Mouse (Mus musculus) adrenal gland, adult (tissue): ENCODE data around the gene D5Ertd579e.
"Not testable (repeated sequence)": the region's sequence is repeated elsewhere in the genome, so short reads cannot be mapped to it uniquely, and the experiment has no call there.

Experiments used
- DNase-seq, 2 experiments: peaks; one replicate each; pipeline ENCODE4 v3.0.0; 2022 to 2023; ENCODE audit warnings: low spot score in 1 of 2; ENCODE audit not compliant: inconsistent age in 2 of 2

Gene D5Ertd579e

DNA sequence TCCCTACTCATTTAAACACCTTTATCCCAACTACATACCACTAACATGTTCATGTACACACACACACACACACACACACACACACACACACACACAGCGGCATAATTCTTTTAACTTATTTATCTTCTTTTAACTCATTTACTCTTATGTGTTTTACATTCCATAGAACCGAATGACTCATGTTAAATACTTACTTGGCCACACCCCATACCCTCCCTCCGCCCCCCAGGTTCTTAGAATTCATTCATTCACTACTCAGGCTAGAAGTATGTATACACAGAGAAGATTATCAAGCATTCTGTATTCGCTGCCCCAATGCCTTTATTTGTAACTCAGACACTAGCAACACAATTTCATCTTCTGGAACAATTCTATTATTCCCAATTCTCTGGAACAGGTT lies 10.7 kb downstream of the D5Ertd579e start:
- no peak for DNase-seq

DNA sequence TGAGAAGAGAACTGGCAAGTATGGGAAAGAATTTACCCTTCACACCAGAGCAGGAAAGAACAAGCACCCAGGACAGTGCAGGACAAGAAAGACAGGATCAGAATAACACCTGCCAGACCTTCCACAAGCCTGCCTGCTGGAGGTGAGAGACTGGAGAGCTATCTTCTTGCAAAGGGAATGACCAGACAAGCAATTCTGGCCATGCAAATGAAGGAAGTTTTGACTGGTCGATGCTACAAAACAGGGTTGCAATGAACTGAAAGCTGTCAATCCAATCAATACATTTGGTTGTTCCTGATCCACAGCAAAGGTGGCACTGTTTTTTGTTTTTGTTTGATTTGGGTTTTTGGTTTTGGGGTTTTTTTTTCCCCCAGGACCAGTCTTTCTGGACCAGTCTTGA lies 12.2 kb downstream of the D5Ertd579e start:
- no peak for DNase-seq

DNA sequence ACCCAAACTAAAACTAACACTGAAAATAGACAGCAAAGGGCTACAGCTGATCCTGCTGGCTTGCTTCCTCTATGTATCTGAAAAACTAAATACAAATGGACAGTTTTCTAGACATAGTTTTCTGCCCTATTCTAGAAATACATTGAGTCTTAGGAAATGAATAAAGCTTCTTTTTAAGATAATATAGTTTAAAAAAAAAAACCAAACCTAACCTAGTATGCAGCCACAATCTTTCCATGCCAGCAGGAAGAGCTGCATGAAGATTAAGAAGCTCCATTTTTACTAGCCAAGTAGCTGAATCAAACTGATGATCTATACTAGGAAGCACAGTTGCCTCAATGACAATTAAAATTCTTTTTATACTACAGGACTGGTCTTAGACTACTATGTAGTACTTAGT lies 14.6 kb downstream of the D5Ertd579e start:
- DNase-seq, result no peak

DNA sequence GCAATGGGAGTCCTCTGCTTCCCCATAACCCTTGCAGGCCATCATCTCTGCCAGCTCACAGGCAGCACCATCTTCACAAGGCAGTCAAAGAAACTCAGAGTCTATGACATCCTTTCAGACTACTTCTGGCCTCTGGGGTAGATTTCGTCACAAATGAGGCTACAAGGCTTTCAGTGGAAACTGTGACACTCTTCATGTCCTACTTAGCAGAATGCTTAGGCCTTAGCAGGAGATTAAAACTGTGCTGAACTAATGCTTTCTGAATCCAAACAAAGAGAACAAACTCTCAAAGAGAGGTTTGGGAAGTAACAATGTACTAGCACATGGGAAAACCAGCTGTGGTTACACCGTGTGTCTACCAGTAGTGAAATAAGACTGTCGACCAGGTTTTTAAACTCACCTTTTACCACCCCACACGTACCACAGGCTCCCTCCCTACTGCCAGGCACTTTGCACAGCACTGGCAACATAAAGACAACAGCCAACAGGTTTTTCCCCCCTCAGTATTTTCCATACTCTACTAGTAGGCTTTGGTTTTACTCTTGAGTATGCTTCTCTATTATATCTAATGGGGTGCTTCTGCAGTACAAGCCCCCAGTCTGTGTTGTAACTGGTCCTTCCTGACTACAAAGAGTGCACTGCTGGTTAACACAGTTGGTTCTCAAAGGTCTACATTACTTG lies 15.8 kb downstream of the D5Ertd579e start:
- peak in 1 of 2 experiments; percentile 23 for DNase-seq

DNA sequence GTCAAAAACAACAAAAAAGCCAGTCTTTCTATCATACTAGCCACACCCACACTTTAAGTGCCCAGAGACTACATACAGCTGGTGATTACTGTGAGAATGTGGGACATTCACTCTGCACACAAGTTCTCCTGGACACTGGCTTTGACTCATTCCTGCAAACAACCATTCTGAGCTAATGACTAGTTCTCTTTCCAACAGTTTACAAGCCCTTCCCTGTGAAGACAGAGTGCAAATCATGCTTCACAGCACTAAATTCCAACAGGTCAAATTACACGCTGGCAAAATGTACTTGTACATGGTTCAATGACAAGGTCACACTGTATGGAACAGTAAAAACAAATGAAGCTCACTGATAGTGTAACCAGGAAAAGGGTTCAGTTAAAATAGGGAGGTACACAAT lies 17.0 kb downstream of the D5Ertd579e start:
- DNase-seq, result peak in 1 of 2 experiments; percentile 22

DNA sequence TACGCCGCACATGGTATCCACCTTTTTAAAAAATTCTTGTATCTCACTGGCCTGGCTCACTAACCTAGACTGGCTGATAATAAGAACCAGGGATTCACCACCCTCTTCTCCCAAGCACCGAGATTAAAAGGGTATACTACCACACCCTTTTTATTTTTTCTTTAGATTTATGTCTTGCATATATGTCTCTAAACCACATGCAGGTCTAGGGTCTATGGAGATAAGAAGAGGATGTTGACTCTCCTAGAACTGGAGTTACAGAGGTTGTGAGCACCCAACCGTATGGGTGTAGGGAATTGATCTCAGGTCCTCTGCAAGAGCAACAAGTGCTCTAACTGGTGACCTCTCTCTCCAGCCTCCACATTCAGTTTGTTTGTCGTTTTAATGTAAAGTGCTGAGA lies 17.9 kb downstream of the D5Ertd579e start:
- no peak for DNase-seq

DNA sequence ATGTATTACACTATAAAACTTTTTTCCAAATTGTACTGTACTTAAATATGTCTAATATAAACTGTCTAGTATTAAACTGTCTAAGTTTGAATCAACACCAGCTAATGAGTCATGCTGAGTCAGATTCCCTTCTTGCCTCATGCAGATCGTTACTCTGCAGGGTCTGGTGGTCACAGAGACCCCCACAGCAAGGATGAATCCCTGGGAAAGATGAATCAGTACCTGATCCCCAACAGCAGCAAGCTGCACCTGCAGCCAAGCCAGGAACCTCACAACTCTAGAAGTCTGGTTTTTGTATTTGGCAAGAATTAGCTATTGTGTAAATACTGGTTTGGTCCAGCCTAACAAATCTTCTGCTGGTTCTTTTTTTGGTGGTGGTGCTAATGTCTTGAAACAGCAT lies 20.4 kb downstream of the D5Ertd579e start:
- peak in 1 of 2 experiments; percentile 81 for DNase-seq

DNA sequence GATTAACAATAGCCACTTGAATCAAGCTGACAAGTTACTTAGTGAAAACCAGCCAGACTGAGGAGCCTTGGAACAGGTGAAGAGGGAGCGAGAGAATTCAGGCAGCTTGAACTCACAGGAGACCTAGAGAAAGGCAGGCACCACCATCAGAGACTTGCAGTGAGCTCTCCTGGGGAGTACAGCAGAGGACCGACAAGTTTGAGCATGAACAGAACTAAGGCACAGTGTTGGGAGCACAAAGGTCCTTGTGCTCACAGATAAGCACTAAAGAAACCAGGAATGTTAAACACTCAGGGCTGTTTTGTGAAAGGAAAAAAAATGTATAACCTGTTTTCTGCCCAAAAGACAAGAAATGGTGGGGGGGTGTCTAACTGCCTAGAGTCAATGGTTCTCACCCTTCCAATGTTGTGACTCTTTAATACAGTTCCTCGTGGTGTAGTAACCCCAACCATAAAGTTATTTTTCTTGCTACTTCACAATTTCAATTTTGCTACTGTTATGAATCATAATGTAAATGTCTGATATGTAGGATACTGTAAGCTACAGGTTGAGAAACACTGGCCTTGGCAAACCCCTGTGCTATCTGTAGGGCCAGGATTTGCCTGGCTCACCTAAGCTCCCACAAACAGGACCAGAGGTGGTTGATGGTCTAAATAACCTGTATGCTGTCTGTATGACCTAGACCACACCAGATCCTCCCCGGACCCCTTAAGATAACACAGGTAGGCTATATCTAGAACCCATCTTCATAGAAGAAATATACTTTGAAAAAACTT lies 21.0 kb downstream of the D5Ertd579e start:
- peak in 1 of 2 experiments; percentile 25 for DNase-seq

DNA sequence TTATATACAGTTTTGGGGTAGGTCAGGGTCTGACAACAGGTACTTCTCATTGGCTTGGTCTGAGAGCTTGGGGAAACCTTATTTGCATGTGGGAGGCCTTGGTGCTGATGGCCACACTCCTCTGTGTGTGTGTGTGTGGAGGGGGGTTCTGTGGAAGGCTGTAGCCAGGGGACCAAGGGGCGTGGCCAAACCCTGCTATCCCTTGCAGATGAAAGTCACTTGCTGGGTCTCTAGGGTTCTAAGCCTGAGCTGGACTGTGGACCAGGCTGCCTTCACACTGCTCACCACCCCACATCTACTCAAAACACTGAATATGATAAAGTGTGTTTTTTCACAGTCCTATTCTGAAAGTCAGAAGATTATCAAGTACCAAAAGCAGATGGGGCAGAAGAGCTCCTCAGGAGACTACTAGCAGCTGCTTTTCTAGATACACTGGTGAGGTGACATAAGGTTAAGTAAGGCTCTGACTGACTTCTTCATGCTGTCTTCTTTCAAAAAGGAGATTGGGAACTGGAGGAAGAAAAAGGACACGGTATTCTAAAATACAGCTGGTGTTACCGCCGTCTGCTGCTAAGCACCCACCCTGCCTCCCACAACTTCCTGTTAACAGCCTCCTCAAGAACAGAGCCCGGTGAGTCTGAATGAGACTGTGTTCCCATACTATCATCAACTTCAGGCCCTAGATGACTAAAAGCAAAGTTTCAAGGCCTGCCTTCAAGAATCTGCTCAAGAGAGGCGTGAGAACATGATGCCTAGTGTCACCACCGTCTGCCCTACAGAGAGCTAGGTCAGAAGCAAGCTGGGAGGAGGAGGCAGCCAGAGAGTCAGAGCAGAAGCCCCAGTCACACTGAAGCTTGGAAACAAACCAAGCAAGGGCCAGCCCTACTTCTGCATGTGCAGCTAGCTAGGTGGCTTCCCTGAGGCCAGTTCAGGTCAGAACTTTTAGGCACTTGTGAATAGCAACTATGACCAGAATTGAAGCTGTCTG lies 26.5 kb downstream of the D5Ertd579e start:
- peak in 1 of 2 experiments; percentile 48 for DNase-seq

DNA sequence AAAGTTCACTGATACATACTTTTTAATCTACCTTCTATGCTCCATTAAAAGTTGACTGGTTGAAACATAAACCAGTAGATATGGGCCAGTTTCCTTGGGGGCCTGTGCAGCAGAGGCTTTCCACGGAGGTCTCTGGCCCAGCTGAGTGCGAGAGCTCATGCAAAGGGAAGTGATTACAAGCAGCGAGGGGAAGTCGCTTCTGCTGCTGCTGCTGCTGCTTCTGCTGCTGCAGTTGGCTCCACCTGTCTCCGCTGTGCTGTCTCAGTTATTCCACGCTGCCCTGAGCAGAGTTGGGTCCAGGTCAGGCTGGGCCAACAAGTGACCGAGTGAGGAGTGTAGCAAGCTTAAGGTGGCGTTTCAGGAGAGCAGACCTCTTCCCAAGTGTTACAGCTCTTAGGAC lies 27.3 kb downstream of the D5Ertd579e start:
- DNase-seq, result no peak

DNA sequence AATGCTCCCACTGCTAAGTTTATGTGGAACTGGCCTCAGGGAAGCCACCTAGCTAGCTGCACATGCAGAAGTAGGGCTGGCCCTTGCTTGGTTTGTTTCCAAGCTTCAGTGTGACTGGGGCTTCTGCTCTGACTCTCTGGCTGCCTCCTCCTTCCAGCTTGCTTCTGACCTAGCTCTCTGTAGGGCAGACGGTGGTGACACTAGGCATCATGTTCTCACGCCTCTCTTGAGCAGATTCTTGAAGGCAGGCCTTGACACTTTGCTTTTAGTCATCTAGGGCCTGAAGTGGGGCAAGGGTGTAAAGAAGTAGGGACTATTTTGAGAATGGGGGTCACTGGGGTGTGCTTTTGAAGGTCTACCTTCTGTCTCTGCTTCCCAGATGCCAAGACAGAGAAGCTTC lies 27.8 kb downstream of the D5Ertd579e start:
- DNase-seq, result peak in 1 of 2 experiments; percentile 22

DNA sequence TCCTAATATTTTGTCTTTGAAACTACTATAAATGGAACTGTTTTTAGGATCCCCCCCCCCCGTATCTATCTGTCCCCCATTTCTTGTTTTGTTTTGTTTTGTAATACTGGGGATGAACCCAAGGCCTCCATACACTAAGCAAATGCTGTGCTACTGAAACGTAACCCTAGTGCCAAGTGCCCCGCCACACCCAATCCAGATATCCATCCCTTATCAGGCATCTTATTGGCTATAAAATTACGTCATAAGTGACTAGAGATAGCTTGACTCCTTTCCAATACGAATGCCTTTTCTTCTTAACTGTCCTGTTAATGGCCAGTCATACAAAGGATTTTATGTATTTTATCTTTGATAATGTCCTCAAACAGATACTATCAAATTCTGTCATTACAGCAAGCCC lies 28.7 kb downstream of the D5Ertd579e start:
- DNase-seq, result no peak

DNA sequence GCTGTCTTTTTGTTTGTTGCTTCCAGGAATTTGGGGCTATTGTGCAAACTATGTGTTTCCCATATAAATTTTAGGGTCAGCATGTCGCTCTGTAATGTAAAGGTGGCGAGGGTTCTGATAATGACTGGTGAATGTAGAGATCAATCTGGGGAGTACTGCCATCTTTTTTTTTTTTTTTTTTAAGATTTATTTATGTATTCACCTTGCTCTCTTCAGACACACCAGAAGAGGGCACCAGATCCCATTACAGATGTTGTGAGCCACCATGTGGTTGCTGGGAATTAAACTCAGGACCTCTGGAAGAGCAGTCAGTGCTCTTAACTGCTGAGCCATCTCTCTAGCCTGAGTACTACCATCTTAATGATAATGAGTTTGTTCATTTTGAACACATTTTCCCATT lies 29.1 kb downstream of the D5Ertd579e start:
- DNase-seq, result not testable (repeated sequence)

DNA sequence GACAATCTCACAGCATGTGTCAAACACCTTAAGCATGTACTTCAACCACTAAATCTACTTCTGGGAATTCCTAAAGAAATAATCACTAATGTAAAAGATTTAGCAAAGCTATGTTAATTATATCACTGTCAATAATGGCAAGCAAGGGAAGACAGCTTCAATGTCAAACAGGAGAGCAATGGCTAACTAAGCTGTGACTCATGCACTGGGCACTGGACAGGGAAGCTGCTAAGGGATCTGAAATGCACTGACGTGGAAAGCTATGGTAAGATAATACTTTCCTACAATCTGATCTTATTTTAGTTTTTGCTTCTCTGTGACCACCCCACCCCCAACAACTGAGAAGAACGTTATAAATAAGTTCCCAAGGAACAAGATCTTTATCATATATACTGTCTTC lies 32.5 kb downstream of the D5Ertd579e start:
- DNase-seq, result peak; percentile 49 to 74

DNA sequence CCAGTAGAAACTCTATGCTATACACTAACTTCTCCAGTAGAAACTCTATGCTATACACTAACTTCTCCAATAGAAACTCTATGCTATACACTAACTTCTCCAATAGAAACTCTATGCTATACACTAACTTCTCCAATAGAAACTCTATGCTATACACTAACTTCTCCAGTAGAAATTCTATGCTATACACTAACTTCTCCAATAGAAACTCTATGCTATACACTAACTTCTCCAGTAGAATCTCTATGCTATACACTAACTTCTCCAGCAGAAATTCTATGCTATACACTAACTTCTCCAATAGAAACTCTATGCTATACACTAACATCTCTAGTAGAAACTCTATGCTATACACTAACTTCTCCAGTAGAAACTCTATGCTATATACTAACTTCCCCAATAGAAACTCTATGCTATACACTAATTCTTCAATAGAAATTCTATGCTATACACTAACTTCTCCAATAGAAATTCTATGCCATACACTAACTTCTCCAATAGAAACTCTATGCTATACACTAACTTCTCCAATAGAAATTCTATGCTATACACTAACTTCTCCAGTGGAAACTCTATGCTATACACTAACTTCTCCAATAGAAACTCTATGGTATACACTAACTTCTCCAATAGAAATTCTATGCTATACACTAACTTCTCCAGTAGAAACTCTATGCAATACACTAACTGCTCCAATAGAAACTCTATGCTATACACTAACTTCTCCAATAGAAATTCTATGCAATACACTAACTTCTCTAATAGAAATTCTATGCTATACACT lies 34.7 kb downstream of the D5Ertd579e start:
- DNase-seq, result not testable (repeated sequence)

DNA sequence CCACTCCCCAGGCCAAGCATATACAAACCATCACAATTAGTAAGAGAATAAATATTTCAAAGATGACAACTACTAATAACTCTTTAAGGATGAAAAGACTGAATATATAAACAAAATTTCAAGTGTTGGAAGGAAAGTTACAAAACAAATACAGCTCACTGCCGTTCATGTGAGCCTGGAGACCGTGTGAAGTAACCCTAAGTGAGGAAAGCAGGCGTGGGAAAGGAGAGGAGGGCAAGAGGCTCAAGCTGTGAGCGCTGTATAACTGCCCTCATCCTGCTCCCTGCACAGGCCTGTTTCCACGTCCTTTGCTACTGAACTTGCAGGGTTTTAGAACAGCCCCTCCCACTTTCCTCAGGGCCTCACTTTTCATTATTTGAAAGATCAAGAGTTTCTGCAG lies 70.2 kb downstream of the D5Ertd579e start:
- DNase-seq, result no peak

DNA sequence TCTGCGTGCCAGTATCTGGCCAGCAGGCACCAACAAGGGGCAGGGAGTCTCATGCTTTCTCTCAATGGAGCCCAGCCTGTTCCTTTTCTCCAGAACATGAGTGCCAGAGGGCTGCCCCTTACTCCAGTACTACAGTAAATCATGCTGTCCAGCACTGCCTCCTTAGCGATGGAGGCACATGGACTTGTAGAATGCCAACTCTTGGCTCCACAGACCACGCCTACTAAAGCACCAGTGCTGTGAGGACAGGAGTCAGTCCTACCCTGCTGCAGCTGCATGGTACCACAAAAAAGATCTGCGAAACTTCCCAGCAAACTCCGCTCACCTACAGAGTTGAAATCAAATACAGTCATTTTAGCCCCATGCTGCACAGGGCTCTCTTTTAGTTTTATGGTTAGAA lies 72.2 kb downstream of the D5Ertd579e start:
- no peak for DNase-seq

DNA sequence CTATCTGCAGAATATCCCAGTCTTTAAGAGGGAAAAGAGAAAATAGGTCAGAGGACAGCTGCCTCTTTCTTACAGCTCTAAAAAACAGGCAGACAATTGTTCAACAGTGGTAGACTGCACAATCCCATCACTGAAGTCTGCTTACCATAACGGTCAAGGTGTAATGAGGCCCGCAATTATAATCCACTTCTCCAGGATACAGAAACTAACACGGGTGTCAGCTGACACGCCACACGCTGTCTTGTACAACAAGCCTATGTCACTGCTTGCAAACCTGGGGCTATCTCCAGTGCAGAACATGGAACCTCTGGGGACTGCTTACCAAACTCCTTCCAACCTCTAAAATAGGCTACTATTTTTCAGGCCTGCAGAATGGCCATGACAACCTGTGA lies 74.8 kb downstream of the D5Ertd579e start:
- DNase-seq, result peak in 1 of 2 experiments; percentile 67

DNA sequence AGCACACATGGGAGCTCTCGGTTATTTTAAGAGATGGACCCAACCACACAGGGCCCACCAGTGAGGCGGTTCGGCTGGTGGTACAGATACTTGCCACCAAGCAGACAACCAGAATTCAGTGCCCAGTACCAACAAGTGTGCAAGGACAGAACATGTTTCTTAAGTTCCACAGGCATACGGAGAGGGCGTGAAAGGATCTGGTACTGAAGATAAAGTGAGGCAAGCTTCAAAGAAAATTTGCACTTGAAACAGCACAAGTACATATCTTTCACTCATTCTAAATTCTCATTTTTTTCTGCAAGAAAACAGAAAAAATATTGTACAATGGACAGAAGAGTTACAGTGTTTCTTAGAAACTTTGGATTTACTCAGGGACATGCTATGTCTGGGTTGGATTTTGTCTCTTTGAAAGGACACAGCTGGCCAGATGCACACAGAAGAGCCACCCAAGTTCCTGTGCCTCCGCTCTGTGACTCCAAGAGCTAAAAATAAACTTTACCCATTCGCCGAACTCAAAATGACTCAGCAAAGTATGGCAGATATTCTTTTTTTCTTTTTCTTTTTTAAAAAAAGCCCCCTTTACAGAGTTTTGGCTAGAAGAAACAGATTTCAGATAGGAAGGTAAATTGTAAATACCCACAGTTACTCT lies 75.3 kb downstream of the D5Ertd579e start:
- peak in 1 of 2 experiments; percentile 70 for DNase-seq

DNA sequence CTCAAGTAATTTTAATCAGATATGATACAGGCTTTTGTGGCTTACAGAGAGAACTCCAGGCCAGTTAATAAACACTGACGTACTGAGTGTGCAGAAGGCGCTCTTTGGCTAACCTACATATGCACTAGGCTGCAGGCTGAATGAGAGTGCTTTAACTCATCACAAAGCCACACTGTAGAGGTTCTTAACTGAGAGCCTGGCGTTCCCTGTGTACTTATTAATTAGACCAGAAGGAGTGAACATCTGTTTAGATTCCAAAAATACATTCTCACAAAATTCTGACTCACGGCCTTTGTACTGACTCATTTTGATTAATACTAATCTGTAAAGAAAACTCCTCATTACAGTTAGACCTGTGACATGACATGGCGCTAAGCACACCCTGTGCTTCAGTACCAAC lies 76.9 kb downstream of the D5Ertd579e start:
- DNase-seq, result peak in 1 of 2 experiments; percentile 44
